Mouse (Mus musculus) ES-Bruce4 (cell line): ENCODE measurements at regions not wholly inside any gene's neighbourhood (a gene's known extent, or its start where the extent isn't known, plus 50 kb on each side); places are given as distances from the start of the nearest gene placed in this dataset.

Source experiments
- H3K27ac ChIP-seq: 2 replicates; pipeline ENCODE4 v1.5.1; 2012; ENCODE audit warnings: low read length, inconsistent platforms; ENCODE audit not compliant: insufficient read depth
- H3K27me3 ChIP-seq: 2 replicates; pipeline ENCODE4 v1.6.1; 2012; ENCODE audit warnings: mild to moderate bottlenecking, low read length, inconsistent platforms; ENCODE audit not compliant: control insufficient read depth, poor library complexity, insufficient read depth, severe bottlenecking
- H3K36me3 ChIP-seq: 2 replicates; pipeline ENCODE4 v1.6.1; 2012; ENCODE audit warnings: inconsistent platforms, mild to moderate bottlenecking, low read length, moderate library complexity; ENCODE audit not compliant: control insufficient read depth, poor library complexity, insufficient read depth, severe bottlenecking
- H3K4me1 ChIP-seq: one replicate; pipeline ENCODE4 v1.8.1; 2011; ENCODE audit warnings: low read length; ENCODE audit not compliant: control insufficient read depth, insufficient read depth
- H3K4me3 ChIP-seq: 2 replicates; pipeline ENCODE4 v1.5.1; 2011; ENCODE audit warnings: low read depth, mild to moderate bottlenecking, low read length
- H3K9ac ChIP-seq: 2 replicates; pipeline ENCODE4 v1.6.1; 2012; ENCODE audit warnings: low read depth, mild to moderate bottlenecking, inconsistent platforms; ENCODE audit not compliant: poor library complexity, severe bottlenecking
- H3K9me3 ChIP-seq: replicated peaks from 2 replicates; pipeline ENCODE4 v1.6.1; 2012; ENCODE audit warnings: mild to moderate bottlenecking, low read length, inconsistent platforms; ENCODE audit not compliant: control insufficient read depth, poor library complexity, insufficient read depth, severe bottlenecking
- CTCF ChIP-seq: IDR thresholded peaks from one replicate; pipeline ENCODE4 v1.8.1; 2011; ENCODE audit warnings: low read depth, low read length
- EP300 ChIP-seq: IDR thresholded peaks from 2 replicates; pipeline ENCODE4 v1.6.1; 2011; ENCODE audit warnings: low read depth, low read length; ENCODE audit not compliant: insufficient read depth
- POLR2A ChIP-seq: IDR thresholded peaks from one replicate; pipeline ENCODE4 v1.8.1; 2011; ENCODE audit warnings: low read length; ENCODE audit not compliant: insufficient read depth

GRCm38 (mm10) chr9:33624378-33624777, 861.3 kb upstream of the Kirrel3 start:
- Histone ChIP-seq H3K9ac (no peak overlapping the region), H3K36me3 (no peaks in the 10 kb centered on the region), H3K27me3 (no peaks in the 10 kb centered on the region), H3K9me3 (no peaks in the 10 kb centered on the region), H3K4me3 (no peak overlapping the region), H3K27ac (no peak overlapping the region), H3K4me1 (no peaks in the 10 kb centered on the region)
- TF ChIP-seq CTCF: no peak
- no peak for TF ChIP-seq POLR2A
- no peak for TF ChIP-seq EP300

- Histone ChIP-seq H3K27ac (no peak overlapping the region), H3K9ac (no peak overlapping the region), H3K36me3 (no peaks in the 10 kb centered on the region), H3K4me1 (no peaks in the 10 kb centered on the region), H3K4me3 (no peak overlapping the region), H3K27me3 (no peaks in the 10 kb centered on the region), H3K9me3 (no peaks in the 10 kb centered on the region)
- TF ChIP-seq POLR2A: no peak
- no peak for TF ChIP-seq CTCF
- no peak for TF ChIP-seq EP300
These were observed 855.8 kb upstream of the Kirrel3 start for GRCm38 (mm10) chr9:33629731-33630473.

GRCm38 (mm10) chr9:33662978-33663377, 822.7 kb upstream of the Kirrel3 start:
- no peak overlapping the region for H3K4me3 ChIP-seq
- no peaks in the 10 kb centered on the region for H3K36me3 ChIP-seq
- no peaks in the 10 kb centered on the region for H3K4me1 ChIP-seq
- no peak overlapping the region for H3K9ac ChIP-seq
- no peaks in the 10 kb centered on the region for H3K9me3 ChIP-seq
- H3K27ac ChIP-seq: no peak overlapping the region
- no peaks in the 10 kb centered on the region for H3K27me3 ChIP-seq
- TF ChIP-seq POLR2A (no peak), EP300 (no peak), CTCF (no peak)

GRCm38 (mm10) chr9:33681129-33681528, 804.6 kb upstream of the Kirrel3 start:
- Histone ChIP-seq H3K36me3 (no peaks in the 10 kb centered on the region), H3K4me1 (no peaks in the 10 kb centered on the region), H3K9me3 (no peaks in the 10 kb centered on the region), H3K4me3 (no peak overlapping the region), H3K27me3 (no peaks in the 10 kb centered on the region), H3K27ac (no peak overlapping the region), H3K9ac (no peak overlapping the region)
- TF ChIP-seq EP300 (no peak), POLR2A (no peak), CTCF (no peak)

- no peak for TF ChIP-seq CTCF
- TF ChIP-seq POLR2A: no peak
- TF ChIP-seq EP300: no peak
These were observed 794.0 kb upstream of the Kirrel3 start for GRCm38 (mm10) chr9:33691731-33692130.

GRCm38 (mm10) chr9:33717614-33718013, 768.1 kb upstream of the Kirrel3 start:
- Histone ChIP-seq H3K4me1 (no peaks in the 10 kb centered on the region), H3K36me3 (no peaks in the 10 kb centered on the region), H3K27me3 (no peaks in the 10 kb centered on the region), H3K9me3 (no peaks in the 10 kb centered on the region), H3K27ac (no peak overlapping the region), H3K9ac (no peak overlapping the region), H3K4me3 (no peak overlapping the region)
- TF ChIP-seq CTCF: no peak
- TF ChIP-seq POLR2A: no peak

More at GRCm38 (mm10) chr9:33691731-33692130, 794.0 kb upstream of the Kirrel3 start:
- Histone ChIP-seq H3K36me3 (no peaks in the 10 kb centered on the region), H3K27me3 (no peaks in the 10 kb centered on the region), H3K27ac (no peak overlapping the region), H3K4me3 (no peak overlapping the region), H3K9me3 (no peaks in the 10 kb centered on the region), H3K9ac (no peak overlapping the region), H3K4me1 (no peaks in the 10 kb centered on the region)
